Mouse (Mus musculus) brain, embryonic 14.5 days (tissue): ENCODE measurements around the gene Epha7.

Experiments
- CTCF ChIP-seq: fragments of 200-500 bp; IDR thresholded peaks from 2 replicates; pipeline ENCODE4 v1.5.1; 2012; ENCODE audit warnings: inconsistent platforms, mild to moderate bottlenecking, moderate library complexity, borderline replicate concordance; ENCODE audit not compliant: insufficient read depth, insufficient read length; ENCODE audit errors: extremely low read depth
- POLR2A ChIP-seq: fragments of 200-500 bp; IDR thresholded peaks from 2 replicates; pipeline ENCODE4 v1.6.1; 2012; ENCODE audit warnings: mild to moderate bottlenecking, inconsistent platforms, borderline replicate concordance; ENCODE audit not compliant: poor library complexity, insufficient read depth, insufficient read length, severe bottlenecking; ENCODE audit errors: extremely low read depth

DNA sequence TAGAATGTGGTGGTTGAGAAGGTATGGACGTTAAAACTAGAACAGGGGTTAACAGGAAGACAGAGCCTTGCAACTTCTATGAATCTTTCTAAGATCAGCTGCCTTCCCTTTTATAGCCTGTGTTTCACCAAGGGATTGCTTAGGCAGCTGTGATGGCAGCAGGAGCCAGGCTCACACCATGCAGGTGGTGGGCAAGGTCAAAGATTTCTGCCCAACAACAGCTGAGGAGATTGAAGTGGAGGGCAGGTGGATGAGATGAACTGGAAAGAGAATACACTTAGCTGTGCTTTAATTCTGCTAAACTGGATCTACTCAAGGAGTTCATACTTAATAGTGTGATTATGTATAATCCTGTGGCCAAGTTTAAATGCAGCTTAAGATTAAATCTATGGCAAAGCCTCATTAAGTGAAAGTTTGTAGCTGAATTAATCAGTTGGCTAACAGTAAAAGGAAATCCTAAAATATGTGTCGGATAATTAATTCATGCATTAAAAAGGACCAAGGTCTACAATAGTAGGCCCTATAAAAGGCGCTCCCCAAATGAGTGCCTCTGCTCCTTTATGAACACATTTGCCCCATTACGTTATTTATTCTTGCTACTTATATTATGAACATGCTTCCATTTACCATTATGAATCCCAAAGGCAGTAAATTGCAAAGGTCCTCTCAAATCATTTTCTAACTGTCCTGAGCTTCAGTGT, 89.2 kb downstream of the Epha7 start:
- TF ChIP-seq POLR2A (no peak), CTCF (no peak)
